Mouse (Mus musculus) small intestine, adult 2 months (tissue): ENCODE data around the gene Gm20671. TPM values are rescaled to one million over a fixed set of nuclear protein-coding genes. Genes with fewer than 3 reads are reported as not detected.
"Not testable (repeated sequence)": the region's sequence is repeated elsewhere in the genome, so short reads cannot be mapped to it uniquely, and the experiment has no call there.

Source experiments
- H3K27ac ChIP-seq: fragments of 200-500 bp; 2 replicates; pipeline ENCODE4 v1.5.1; 2012; ENCODE audit warnings: low read depth, low read length, control low read depth, inconsistent platforms; ENCODE audit not compliant: insufficient read depth
- H3K27me3 ChIP-seq: fragments of 200-500 bp; 2 replicates; pipeline ENCODE4 v1.6.1; 2012; ENCODE audit warnings: mild to moderate bottlenecking, moderate library complexity, low read length, inconsistent platforms; ENCODE audit not compliant: control insufficient read depth, insufficient read depth
- H3K36me3 ChIP-seq: fragments of 200-500 bp; 2 replicates; pipeline ENCODE4 v1.6.1; 2012; ENCODE audit warnings: mild to moderate bottlenecking, low read length, control low read depth, inconsistent platforms; ENCODE audit not compliant: control insufficient read depth, insufficient read depth
- H3K4me1 ChIP-seq: fragments of 200-500 bp; 2 replicates; pipeline ENCODE4 v1.6.1; 2012; ENCODE audit warnings: low read length, inconsistent platforms, mixed read lengths; ENCODE audit not compliant: control insufficient read depth, insufficient read depth, insufficient read length
- H3K4me3 ChIP-seq: fragments of 200-500 bp; 2 replicates; pipeline ENCODE4 v1.5.1; 2012; ENCODE audit warnings: low read depth, mild to moderate bottlenecking, control low read depth, inconsistent platforms, low read length, moderate library complexity
- CTCF ChIP-seq: fragments of 200-500 bp; IDR thresholded peaks from 2 replicates; pipeline ENCODE4 v1.5.1; 2012; ENCODE audit warnings: low read depth, mild to moderate bottlenecking, control low read depth, inconsistent platforms, low read length, moderate library complexity, mixed read lengths; ENCODE audit not compliant: insufficient replicate concordance, insufficient read length; ENCODE audit errors: extremely low read depth
- POLR2A ChIP-seq: fragments of 200-500 bp; IDR thresholded peaks from 2 replicates; pipeline ENCODE4 v1.6.1; 2012; ENCODE audit warnings: low read depth, mild to moderate bottlenecking, control low read depth, inconsistent platforms, low read length, moderate library complexity
- WGBS: fragments of 180-500 bp; shearing (Covaris S2); methylation state at CpG from one replicate; pipeline ENCODE4 v1.1.7; 2018; 5-methylcytosine and 5-hydroxymethylcytosine counted together
- polyA plus RNA-seq: library from polyadenylated mRNA; depleted of rRNA; stranded (reverse); fragments of >200 nt; gene quantifications from 2 replicates; pipeline ENCODE4 v1.2.3, GENCODE M21; 2012

Gene Gm20671
- polyA plus RNA-seq, 1 experiment: 17.1 TPM

DNA sequence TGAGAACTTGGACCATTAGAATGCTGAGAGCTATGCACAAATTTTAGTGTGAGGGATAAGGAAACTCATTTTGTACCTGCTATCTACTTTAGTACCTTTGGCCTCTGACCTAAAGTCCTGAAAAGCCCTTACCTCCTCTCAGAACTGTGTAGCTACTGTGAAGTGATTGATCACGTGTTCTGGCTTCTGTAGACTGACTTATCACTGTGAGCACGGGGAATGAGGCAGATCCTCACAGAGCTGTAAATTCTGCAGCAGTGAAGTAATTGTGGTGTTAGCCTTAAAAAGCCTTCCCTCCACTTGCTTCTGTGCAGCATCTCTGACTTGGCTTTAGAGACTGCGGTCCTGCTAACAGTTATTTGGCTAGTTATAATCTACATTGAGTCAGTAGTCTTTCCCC lies 66.1 kb downstream of the Gm20671 start:
- TF ChIP-seq POLR2A (no peak), CTCF (no peak)
- Histone ChIP-seq H3K4me3 (no peak overlapping the region), H3K4me1 (peaks cover 10% of the 10 kb centered on the region; the same call in 1 of the 2 replicates), H3K27me3 (no peaks in the 10 kb centered on the region), H3K27ac (peak overlapping the region; percentile 84; the same call in 1 of the 2 replicates), H3K36me3 (peaks cover 15% of the 10 kb centered on the region)
- WGBS: 44% methylated on average over 3 of the region's 3 CpGs

DNA sequence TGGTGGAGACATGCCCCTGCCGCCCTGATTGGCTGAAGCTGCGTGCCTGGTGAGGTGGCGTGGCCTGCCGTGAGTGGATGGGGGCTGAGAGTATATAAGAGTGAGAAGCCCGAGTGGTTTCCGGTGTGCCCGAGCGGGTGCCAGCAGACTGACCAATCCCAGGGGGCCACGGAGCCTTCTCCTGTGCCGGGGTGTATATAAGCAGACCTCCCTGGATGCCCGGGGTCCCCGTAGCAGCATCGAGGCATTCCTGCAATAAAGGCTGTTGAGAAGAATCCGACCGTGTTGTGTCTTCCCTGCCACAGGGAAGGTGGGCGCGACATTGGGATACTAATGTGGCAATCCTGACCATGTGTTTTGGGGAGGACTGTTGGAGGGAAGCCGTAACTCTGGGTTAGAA lies 66.6 kb downstream of the Gm20671 start:
- not testable (repeated sequence) for H3K4me3 ChIP-seq, H3K27me3 ChIP-seq
- Histone ChIP-seq H3K36me3 (peaks cover 15% of the 10 kb centered on the region), H3K27ac (peak overlapping the region; percentile 21; the same call in 1 of the 2 replicates), H3K4me1 (peaks cover 10% of the 10 kb centered on the region; the same call in 1 of the 2 replicates)
- 95% methylated on average over 18 of the region's 18 CpGs for WGBS

DNA sequence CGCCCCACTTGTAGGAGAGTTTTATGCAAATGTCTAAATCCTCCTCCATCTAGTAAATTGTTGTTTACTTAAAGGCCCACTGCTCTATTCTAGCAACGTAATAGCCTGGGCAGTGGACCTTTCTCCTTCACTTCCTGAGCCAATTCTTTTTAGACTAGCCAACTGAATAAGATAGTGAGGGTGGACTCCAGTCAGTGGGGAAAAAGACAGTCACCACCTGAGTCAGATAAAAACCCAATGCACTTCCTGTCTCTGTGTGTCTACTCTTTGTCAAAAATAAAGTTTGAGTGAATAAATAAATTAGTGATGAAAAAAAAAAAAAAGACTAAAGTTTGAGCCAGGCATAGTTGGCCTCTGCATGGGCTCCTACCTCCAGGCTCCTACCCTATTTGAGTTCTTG lies 67.2 kb downstream of the Gm20671 start:
- 81% methylated on average over 2 of the region's 2 CpGs for WGBS

DNA sequence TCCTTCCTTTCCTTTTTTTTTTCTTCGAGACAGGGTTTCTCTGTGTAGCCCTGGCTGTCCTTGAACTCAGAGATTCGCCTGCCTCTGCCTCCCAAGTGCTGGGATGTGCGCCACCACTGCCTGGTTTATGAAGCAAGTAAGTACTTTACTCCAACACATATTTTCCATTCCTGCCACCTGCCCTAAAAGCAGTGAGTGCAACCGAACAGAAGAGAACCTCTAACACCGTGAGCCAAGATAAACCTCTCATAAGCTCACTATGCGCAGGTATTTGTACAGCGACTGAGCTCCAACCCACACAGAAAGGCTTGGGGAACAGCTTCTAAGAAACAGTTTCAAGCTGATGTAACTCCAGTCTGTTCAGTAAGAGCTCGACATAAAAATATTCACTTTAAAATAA lies 70.8 kb downstream of the Gm20671 start:
- TF ChIP-seq POLR2A (no peak), CTCF (no peak)
- Histone ChIP-seq H3K27ac (no peak overlapping the region), H3K27me3 (no peaks in the 10 kb centered on the region), H3K4me3 (no peak overlapping the region), H3K4me1 (peaks cover 3% of the 10 kb centered on the region; the same call in 1 of the 2 replicates), H3K36me3 (no peaks in the 10 kb centered on the region)
- 94% methylated on average over 8 of the region's 8 CpGs for WGBS

More for the DNA sequence above, 67.2 kb downstream of the Gm20671 start:
- no peaks in the 10 kb centered on the region for H3K27me3 ChIP-seq
- H3K4me3 ChIP-seq: no peak overlapping the region
- H3K27ac ChIP-seq: no peak overlapping the region
- peaks cover 13% of the 10 kb centered on the region for H3K36me3 ChIP-seq
- H3K4me1 ChIP-seq: peaks cover 10% of the 10 kb centered on the region; the same call in 1 of the 2 replicates
- TF ChIP-seq CTCF (no peak), POLR2A (no peak)

DNA sequence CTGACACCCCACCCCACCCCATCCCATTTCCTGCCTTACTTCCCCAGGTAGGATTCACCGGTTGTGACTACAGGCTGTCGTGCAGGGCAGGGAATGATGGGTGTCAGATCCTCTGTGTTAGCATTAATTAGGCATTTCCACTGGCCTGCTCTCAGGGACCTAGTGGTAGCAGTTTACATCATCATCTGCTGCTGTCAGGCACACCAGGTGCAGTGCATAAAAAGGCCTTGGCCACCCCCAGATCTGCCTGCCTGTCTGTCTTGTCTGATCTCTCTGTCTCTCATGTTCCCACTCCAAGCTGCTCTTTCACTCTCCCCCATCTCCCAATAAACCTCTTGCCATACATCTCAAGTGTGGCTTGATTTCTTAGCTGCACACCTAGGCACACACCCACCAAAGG lies 75.2 kb downstream of the Gm20671 start:
- H3K4me3 ChIP-seq: no peak overlapping the region
- no peaks in the 10 kb centered on the region for H3K27me3 ChIP-seq
- TF ChIP-seq CTCF: no peak
- no peak for TF ChIP-seq POLR2A
- WGBS: 62% methylated on average over 2 of the region's 2 CpGs
- no peak overlapping the region for H3K27ac ChIP-seq
- H3K36me3 ChIP-seq: no peaks in the 10 kb centered on the region
- peaks cover 6% of the 10 kb centered on the region; the same call in 1 of the 2 replicates for H3K4me1 ChIP-seq

GRCm38 (mm10) chr5:32748936-32749335 lies 78.0 kb downstream of the Gm20671 start:
- no peak overlapping the region for H3K4me3 ChIP-seq
- H3K27ac ChIP-seq: no peak overlapping the region
- H3K4me1 ChIP-seq: peaks cover 20% of the 10 kb centered on the region
- no peak for TF ChIP-seq CTCF
- no peak for TF ChIP-seq POLR2A
- H3K36me3 ChIP-seq: no peaks in the 10 kb centered on the region
- no peaks in the 10 kb centered on the region for H3K27me3 ChIP-seq
- 88% methylated on average over 6 of the region's 6 CpGs for WGBS

GRCm38 (mm10) chr5:32747650-32748375 lies 79.1 kb downstream of the Gm20671 start:
- WGBS: 48% methylated on average over 6 of the region's 6 CpGs
- peak; percentile 88; the same call in 1 of the 2 replicates for TF ChIP-seq CTCF
- TF ChIP-seq POLR2A: no peak
- no peaks in the 10 kb centered on the region for H3K36me3 ChIP-seq
- peak overlapping the region; percentile 93; the same call in 1 of the 2 replicates for H3K27ac ChIP-seq
- H3K4me3 ChIP-seq: no peak overlapping the region
- no peaks in the 10 kb centered on the region for H3K27me3 ChIP-seq
- peaks cover 30% of the 10 kb centered on the region for H3K4me1 ChIP-seq
